Mouse (Mus musculus) kidney, adult 8-10 months (tissue): Measurements from ENCODE around the gene Zfp60.

ENCODE experiments used
- DNase-seq, 2 experiments: peaks; one replicate each; pipeline ENCODE4 v3.0.0; 2022

The Zfp60 gene

GRCm38 (mm10) chr7:27794566-27794965 is 63.4 kb downstream of the Zfp60 start:
- DNase-seq, result no peak

- no peak for DNase-seq
Observed at GRCm38 (mm10) chr7:27797906-27798811, 67.0 kb downstream of the Zfp60 start.

GRCm38 (mm10) chr7:27801137-27801536 is 69.9 kb downstream of the Zfp60 start:
- peak in 1 of 2 experiments; percentile 5 for DNase-seq

- no peak for DNase-seq
Observed at GRCm38 (mm10) chr7:27802986-27803385, 71.8 kb downstream of the Zfp60 start.
